Mouse (Mus musculus) thymus, adult 2 months (tissue): ENCODE measurements around the gene Atp2b4.

Experiments
- CTCF ChIP-seq: fragments of 200-500 bp; IDR thresholded peaks from 2 replicates; pipeline ENCODE4 v1.5.1; 2012; ENCODE audit warnings: mild to moderate bottlenecking, control low read depth, low read length, moderate library complexity, borderline replicate concordance; ENCODE audit not compliant: control insufficient read depth, poor library complexity, insufficient read depth; ENCODE audit errors: extremely low read depth
- POLR2A ChIP-seq: fragments of 200-500 bp; IDR thresholded peaks from 2 replicates; pipeline ENCODE4 v1.6.1; 2012; ENCODE audit warnings: mild to moderate bottlenecking, low read length, control low read depth, moderate library complexity; ENCODE audit not compliant: control insufficient read depth, poor library complexity, insufficient read depth; ENCODE audit errors: extremely low read depth

DNA sequence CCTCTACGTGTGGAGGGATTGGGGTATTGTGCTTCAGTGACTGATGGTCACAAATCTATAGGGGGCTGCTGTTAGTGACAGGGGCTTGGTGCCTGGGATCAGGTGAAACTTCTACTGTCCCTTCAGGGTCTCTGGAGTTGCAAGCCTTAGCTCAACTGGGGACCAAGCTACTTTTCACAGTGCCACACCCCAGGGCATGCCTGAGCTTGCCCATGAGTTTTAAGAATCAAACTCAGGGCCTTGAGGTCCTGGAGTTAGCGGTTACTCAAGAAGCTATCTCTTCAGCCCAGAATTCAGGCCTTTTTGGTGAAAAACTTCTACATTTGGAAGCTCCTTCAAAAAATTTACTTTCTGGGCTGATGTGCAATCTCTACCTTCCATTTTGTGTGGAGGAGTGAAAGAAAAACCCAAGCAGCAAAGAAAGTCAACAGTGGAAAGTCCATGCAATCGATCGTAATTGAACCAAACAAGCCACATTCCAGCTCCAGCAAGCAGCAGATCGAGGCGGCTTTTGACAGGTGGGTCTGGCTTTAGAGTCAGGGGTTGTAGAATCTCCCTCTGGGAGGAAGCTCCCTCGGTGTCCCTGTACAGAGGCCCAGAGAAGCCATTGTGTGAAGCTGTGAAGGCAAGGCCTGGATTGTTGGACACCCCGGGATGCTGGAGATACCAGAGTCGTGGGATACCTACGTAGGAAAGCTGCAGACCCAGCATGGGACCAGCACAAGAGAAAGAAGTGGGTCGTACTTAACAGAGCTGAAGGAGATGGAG is 136.5 kb downstream of the Atp2b4 start:
- TF ChIP-seq POLR2A (no peak), CTCF (no peak)
